Mouse (Mus musculus) left cerebral cortex, adult 8-10 months (tissue): ENCODE measurements at regions not wholly inside any gene's neighbourhood (a gene's known extent, or its start where the extent isn't known, plus 50 kb on each side); places are given as distances from the start of the nearest gene placed in this dataset.

Experiments used
- DNase-seq, 2 experiments: peaks; one replicate each; pipeline ENCODE4 v3.0.0; 2022; ENCODE audit warnings: low spot score in 2 of 2

- no peak for DNase-seq
Observed at GRCm38 (mm10) chr4:16820371-16820770, 2784.9 kb upstream of the Gm12353 start.

DNA sequence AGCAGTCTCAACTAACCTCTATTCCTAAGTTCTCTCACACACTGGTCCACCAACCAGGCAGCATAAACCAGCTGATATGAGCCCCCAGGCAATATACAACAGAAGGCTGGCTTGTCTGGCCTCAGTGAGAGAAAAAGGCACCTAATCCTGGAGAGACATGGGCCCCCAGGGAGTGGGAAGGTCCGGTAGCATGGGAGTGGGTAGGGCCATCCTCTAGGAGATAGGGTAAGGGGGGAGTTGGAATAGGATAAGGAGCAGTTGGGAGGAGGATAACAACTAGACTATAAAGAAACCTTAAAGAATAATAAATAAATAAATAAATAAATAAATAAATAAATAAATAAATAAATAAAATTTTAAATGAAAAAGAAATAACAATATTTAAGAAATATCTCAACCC is 2773.7 kb upstream of the Gm12353 start:
- DNase-seq = no peak

DNA sequence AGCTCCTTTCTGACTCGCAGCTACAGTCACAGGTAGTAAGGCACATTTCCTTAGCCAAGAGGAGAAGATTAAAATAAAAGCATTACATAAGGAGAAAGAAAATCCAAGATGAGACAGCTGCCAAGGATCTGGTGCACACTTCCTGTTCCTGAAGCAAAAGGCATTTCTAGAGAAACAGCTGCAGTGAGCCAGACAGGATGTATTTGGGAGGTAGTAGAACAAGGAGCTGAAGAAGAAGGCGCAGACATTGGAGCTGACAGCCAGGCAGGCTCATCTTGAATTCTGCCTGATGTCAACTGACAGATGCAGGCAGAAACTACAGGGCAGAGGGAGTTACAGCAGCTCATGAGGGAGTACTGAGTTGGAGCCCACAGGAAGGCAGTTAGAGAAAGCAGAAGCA is 2757.2 kb upstream of the Gm12353 start:
- DNase-seq = peak; percentile 5 to 60

- peak in 1 of 2 experiments; percentile 73 for DNase-seq
Observed at GRCm38 (mm10) chr4:16852670-16853069, 2752.6 kb upstream of the Gm12353 start.
